Mouse (Mus musculus) heart, embryonic 16.5 days (tissue): Measurements from ENCODE around the gene Atp6v1g1. TPM values are rescaled to one million over a fixed set of nuclear protein-coding genes. Genes with fewer than 3 reads are reported as not detected.
A peak's percentile ranks its signal among the peaks of the same experiment; 100 is the strongest.

ENCODE experiments used
- ATAC-seq: fragments of 200-750 bp; cut with Nextera tagmentation; replicated peaks from 2 replicates; pipeline ENCODE4 v1.8.0; 2017; ENCODE audit warnings: moderate number of reproducible peaks; ENCODE audit not compliant: insufficient read depth, low FRiP score; ENCODE audit errors: extremely low read depth
- H3K27ac ChIP-seq: fragments of 300-500 bp; sonication (generic); 2 replicates; pipeline ENCODE4 v1.5.1; 2014; ENCODE audit warnings: mild to moderate bottlenecking, low read length, control low read depth, moderate library complexity
- H3K27me3 ChIP-seq: fragments of 300-500 bp; sonication (generic); 2 replicates; pipeline ENCODE4 v1.6.1; 2014; ENCODE audit warnings: low read length, mixed read lengths; ENCODE audit not compliant: control insufficient read depth, insufficient read depth
- H3K36me3 ChIP-seq: fragments of 300-500 bp; sonication (generic); 2 replicates; pipeline ENCODE4 v1.6.1; 2014; ENCODE audit not compliant: control insufficient read depth, insufficient read depth
- H3K4me1 ChIP-seq: fragments of 300-500 bp; sonication (generic); 2 replicates; pipeline ENCODE4 v1.6.1; 2014; ENCODE audit warnings: low read length, mixed read lengths; ENCODE audit not compliant: control insufficient read depth, insufficient read depth
- H3K4me2 ChIP-seq: fragments of 300-500 bp; sonication (generic); 2 replicates; pipeline ENCODE4 v1.6.1; 2014; ENCODE audit warnings: low read depth, mild to moderate bottlenecking, control low read depth, low read length
- H3K4me3 ChIP-seq: fragments of 300-500 bp; sonication (generic); 2 replicates; pipeline ENCODE4 v1.5.1; 2014; ENCODE audit warnings: mild to moderate bottlenecking, control low read depth, low read length
- H3K9ac ChIP-seq: fragments of 300-500 bp; sonication (generic); 2 replicates; pipeline ENCODE4 v1.6.1; 2014; ENCODE audit warnings: low read length, control low read depth
- H3K9me3 ChIP-seq: fragments of 300-500 bp; sonication (generic); replicated peaks from 2 replicates; pipeline ENCODE4 v1.6.1; 2016; ENCODE audit warnings: low read length; ENCODE audit not compliant: control insufficient read depth
- WGBS: fragments of 180-500 bp; shearing (Covaris S2); extraction: QIAGEN DNeasy Blood & Tissue Kit; methylation state at CpG from one replicate; pipeline ENCODE4 v1.1.7; 2014; 5-methylcytosine and 5-hydroxymethylcytosine counted together
- polyA plus RNA-seq: library from polyadenylated mRNA; unstranded; fragments of >200 nt; fragmentation: Nextera tagmentation; extraction: Ambion mirVana; gene quantifications from 2 replicates; pipeline ENCODE4 v1.2.1, GENCODE M21; 2015

The Atp6v1g1 gene
- polyA plus RNA-seq, 1 experiment from 2014 or later = 238 TPM

GRCm38 (mm10) chr4:63542209-63542608 is 2.4 kb upstream of the Atp6v1g1 start:
- Histone ChIP-seq H3K4me1 (peaks cover 33% of the 10 kb centered on the region), H3K9ac (no peak overlapping the region), H3K27me3 (no peaks in the 10 kb centered on the region), H3K27ac (peak overlapping the region; percentile 73), H3K9me3 (no peaks in the 10 kb centered on the region), H3K36me3 (no peaks in the 10 kb centered on the region), H3K4me3 (no peak overlapping the region), H3K4me2 (no peak overlapping the region)
- ATAC-seq = peak; percentile 71
- WGBS = 14% methylated on average over 2 of the region's 2 CpGs

- Histone ChIP-seq H3K27ac (peak overlapping the region; percentile 77), H3K9ac (peak overlapping the region; percentile 40; the same call in 1 of the 2 replicates), H3K4me1 (peaks cover 35% of the 10 kb centered on the region), H3K9me3 (no peaks in the 10 kb centered on the region), H3K36me3 (peaks cover 8% of the 10 kb centered on the region), H3K4me3 (peak overlapping the region; percentile 30), H3K27me3 (no peaks in the 10 kb centered on the region), H3K4me2 (peak overlapping the region; percentile 57)
- WGBS = 56% methylated on average over 10 of the region's 10 CpGs
- peak; percentile 7; the same call in 1 of the 2 replicates for ATAC-seq
Measured at GRCm38 (mm10) chr4:63543746-63544493, 652 bp upstream of the Atp6v1g1 start.

- peak overlapping the region; percentile 90 for H3K27ac ChIP-seq
- ATAC-seq = 0 out of 2 replicates have a peak, but pooled peaks have one; percentile 10
Measured at GRCm38 (mm10) chr4:63545231-63545958, 823 bp downstream of the Atp6v1g1 start.

GRCm38 (mm10) chr4:63546441-63547055 is 2.0 kb downstream of the Atp6v1g1 start:
- Histone ChIP-seq H3K36me3 (peaks cover 27% of the 10 kb centered on the region), H3K27ac (no peak overlapping the region), H3K9ac (no peak overlapping the region), H3K27me3 (no peaks in the 10 kb centered on the region), H3K9me3 (no peaks in the 10 kb centered on the region), H3K4me2 (peak overlapping the region; percentile 78), H3K4me1 (peaks cover 35% of the 10 kb centered on the region), H3K4me3 (no peak overlapping the region)
- no peak for ATAC-seq
- 71% methylated on average over 6 of the region's 6 CpGs for WGBS

More at GRCm38 (mm10) chr4:63545231-63545958, 823 bp downstream of the Atp6v1g1 start:
- peaks cover 17% of the 10 kb centered on the region for H3K36me3 ChIP-seq
- H3K4me1 ChIP-seq = peaks cover 35% of the 10 kb centered on the region
- peak overlapping the region; percentile 94 for H3K4me3 ChIP-seq
- peak overlapping the region; percentile 98 for H3K9ac ChIP-seq
- 12% methylated on average over 26 of the region's 26 CpGs for WGBS
- H3K9me3 ChIP-seq = no peaks in the 10 kb centered on the region
- H3K27me3 ChIP-seq = no peaks in the 10 kb centered on the region
- H3K4me2 ChIP-seq = peak overlapping the region; percentile 78

GRCm38 (mm10) chr4:63547799-63548198 is 3.2 kb downstream of the Atp6v1g1 start:
- Histone ChIP-seq H3K36me3 (peaks cover 40% of the 10 kb centered on the region), H3K9me3 (no peaks in the 10 kb centered on the region), H3K27me3 (no peaks in the 10 kb centered on the region), H3K9ac (no peak overlapping the region), H3K4me2 (no peak overlapping the region), H3K4me1 (peaks cover 30% of the 10 kb centered on the region), H3K27ac (no peak overlapping the region), H3K4me3 (no peak overlapping the region)
- 35% methylated on average over 1 of the region's 1 CpGs for WGBS
- no peak for ATAC-seq

GRCm38 (mm10) chr4:63548491-63548890 is 3.9 kb downstream of the Atp6v1g1 start:
- H3K36me3 ChIP-seq = peaks cover 43% of the 10 kb centered on the region
- 80% methylated on average over 3 of the region's 3 CpGs for WGBS
- H3K4me1 ChIP-seq = peaks cover 27% of the 10 kb centered on the region
- ATAC-seq = no peak
- no peaks in the 10 kb centered on the region for H3K9me3 ChIP-seq
- H3K4me3 ChIP-seq = no peak overlapping the region
- H3K9ac ChIP-seq = no peak overlapping the region
- H3K27me3 ChIP-seq = no peaks in the 10 kb centered on the region
- no peak overlapping the region for H3K27ac ChIP-seq
- no peak overlapping the region for H3K4me2 ChIP-seq

GRCm38 (mm10) chr4:63550908-63551307 is 6.3 kb downstream of the Atp6v1g1 start:
- WGBS = 88% methylated on average over 3 of the region's 3 CpGs
- H3K9ac ChIP-seq = no peak overlapping the region
- no peak overlapping the region for H3K4me2 ChIP-seq
- H3K27me3 ChIP-seq = no peaks in the 10 kb centered on the region
- peaks cover 43% of the 10 kb centered on the region for H3K36me3 ChIP-seq
- no peak overlapping the region for H3K27ac ChIP-seq
- H3K4me1 ChIP-seq = peaks cover 14% of the 10 kb centered on the region
- no peak overlapping the region for H3K4me3 ChIP-seq
- ATAC-seq = no peak
- no peaks in the 10 kb centered on the region for H3K9me3 ChIP-seq

GRCm38 (mm10) chr4:63552865-63553264 is 8.3 kb downstream of the Atp6v1g1 start:
- H3K27ac ChIP-seq = no peak overlapping the region
- no peak for ATAC-seq
- H3K9ac ChIP-seq = no peak overlapping the region
- WGBS = 88% methylated on average over 1 of the region's 1 CpGs
- no peak overlapping the region for H3K4me2 ChIP-seq
- no peak overlapping the region for H3K4me3 ChIP-seq
- H3K4me1 ChIP-seq = peaks cover 13% of the 10 kb centered on the region
- H3K27me3 ChIP-seq = no peaks in the 10 kb centered on the region
- H3K36me3 ChIP-seq = peaks cover 43% of the 10 kb centered on the region
- no peaks in the 10 kb centered on the region for H3K9me3 ChIP-seq
